Mouse (Mus musculus): ENCODE measurements around the gene Cx3cr1. TPM values are rescaled to one million over a fixed set of nuclear protein-coding genes. Genes with fewer than 3 reads are reported as not detected.

Gene Cx3cr1
- polyA plus RNA-seq, 1 experiment = not detected

DNA sequence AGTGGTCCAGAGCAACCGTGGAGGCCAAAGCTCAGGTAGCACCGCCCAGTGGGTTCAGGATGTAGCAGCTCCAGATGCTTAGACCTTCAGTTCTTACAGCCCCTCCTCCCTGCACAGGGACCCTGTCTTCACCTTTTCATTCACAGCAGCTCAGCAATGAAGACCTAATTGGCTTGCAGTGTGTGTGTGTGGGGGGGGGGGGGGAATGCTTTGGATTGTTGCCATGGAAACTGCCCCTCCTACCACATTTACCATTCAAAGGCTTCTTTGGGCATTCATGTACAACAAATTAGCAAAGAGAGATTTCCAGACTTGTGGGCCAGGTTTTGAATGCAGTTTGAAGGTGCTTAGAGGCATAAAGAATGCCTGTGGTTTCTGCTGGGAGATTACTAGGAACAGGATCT lies 180.8 kb downstream of the Cx3cr1 start:
- Histone ChIP-seq H3K36me3 (ENCODE audit: control insufficient read depth, insufficient read depth, low read length, poor library complexity, severe bottlenecking) (no peaks in the 10 kb centered on the region), H3K4me3 (ENCODE audit: low read depth, low read length) (no peak overlapping the region), H3K4me1 (ENCODE audit: control insufficient read depth, insufficient read depth, low read length) (no peaks in the 10 kb centered on the region), H3K9ac (ENCODE audit: low read depth, poor library complexity, severe bottlenecking) (no peak overlapping the region), H3K9me3 (replicated peaks; ENCODE audit: control insufficient read depth, insufficient read depth, low read length, poor library complexity, severe bottlenecking) (no peaks in the 10 kb centered on the region), H3K27me3 (ENCODE audit: control insufficient read depth, insufficient read depth, low read length, poor library complexity, severe bottlenecking) (no peaks in the 10 kb centered on the region), H3K27ac (ENCODE audit: insufficient read depth, low read length) (no peak overlapping the region)
- TF ChIP-seq POLR2A (IDR thresholded peaks at IDR 0.05; ENCODE audit: insufficient read depth, low read length) = no peak
- TF ChIP-seq EP300 (IDR thresholded peaks at IDR 0.05; ENCODE audit: insufficient read depth, low read depth, low read length) = no peak
- no peak for TF ChIP-seq CTCF (IDR thresholded peaks at IDR 0.05; ENCODE audit: low read depth, low read length)

DNA sequence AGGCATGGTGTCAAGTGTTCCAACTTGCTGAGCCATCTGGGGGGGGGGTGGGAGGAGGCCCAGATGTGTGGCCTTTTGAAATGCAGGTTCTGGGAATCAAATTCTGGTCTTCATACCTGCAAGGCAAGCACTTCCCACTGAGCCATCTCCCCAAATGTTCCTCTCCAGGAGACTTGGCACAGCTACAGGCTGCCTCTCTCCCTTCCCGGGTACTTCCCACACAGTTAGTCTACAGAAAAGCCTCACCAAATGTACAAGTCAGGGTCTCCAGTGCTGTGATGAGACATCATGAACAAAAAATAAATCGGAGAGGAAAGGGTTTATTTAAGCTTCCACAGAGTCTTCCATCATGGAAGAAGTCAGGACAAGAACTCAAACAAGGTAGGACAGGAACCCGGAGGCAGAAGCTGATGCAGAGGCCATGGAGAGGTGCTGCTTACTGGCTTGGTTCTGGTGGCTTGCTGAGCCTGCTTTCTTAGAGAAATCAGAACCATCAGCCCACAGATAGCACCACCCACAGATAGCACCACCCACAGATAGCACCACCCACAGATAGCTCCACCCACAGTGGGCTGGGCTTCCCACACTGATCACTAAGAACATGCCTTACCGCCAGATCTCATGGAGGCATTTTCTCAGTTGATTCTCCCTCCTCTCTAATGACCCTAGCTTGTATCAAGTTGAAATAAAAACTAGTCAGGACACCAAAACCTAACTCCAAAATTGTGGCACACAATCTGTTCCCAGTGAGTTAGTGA lies 182.4 kb downstream of the Cx3cr1 start:
- H3K4me3 ChIP-seq (ENCODE audit: low read depth, low read length) = no peak overlapping the region
- H3K27me3 ChIP-seq (ENCODE audit: control insufficient read depth, insufficient read depth, low read length, poor library complexity, severe bottlenecking) = no peaks in the 10 kb centered on the region
- no peaks in the 10 kb centered on the region for H3K4me1 ChIP-seq (ENCODE audit: control insufficient read depth, insufficient read depth, low read length)
- no peak for TF ChIP-seq POLR2A (IDR thresholded peaks at IDR 0.05; ENCODE audit: insufficient read depth, low read length)
- TF ChIP-seq CTCF (IDR thresholded peaks at IDR 0.05; ENCODE audit: low read depth, low read length) = no peak
- no peak for TF ChIP-seq EP300 (IDR thresholded peaks at IDR 0.05; ENCODE audit: insufficient read depth, low read depth, low read length)
- no peak overlapping the region for H3K9ac ChIP-seq (ENCODE audit: low read depth, poor library complexity, severe bottlenecking)
- no peaks in the 10 kb centered on the region for H3K9me3 ChIP-seq (replicated peaks; ENCODE audit: control insufficient read depth, insufficient read depth, low read length, poor library complexity, severe bottlenecking)
- no peak overlapping the region for H3K27ac ChIP-seq (ENCODE audit: insufficient read depth, low read length)
- H3K36me3 ChIP-seq (ENCODE audit: control insufficient read depth, insufficient read depth, low read length, poor library complexity, severe bottlenecking) = no peaks in the 10 kb centered on the region

DNA sequence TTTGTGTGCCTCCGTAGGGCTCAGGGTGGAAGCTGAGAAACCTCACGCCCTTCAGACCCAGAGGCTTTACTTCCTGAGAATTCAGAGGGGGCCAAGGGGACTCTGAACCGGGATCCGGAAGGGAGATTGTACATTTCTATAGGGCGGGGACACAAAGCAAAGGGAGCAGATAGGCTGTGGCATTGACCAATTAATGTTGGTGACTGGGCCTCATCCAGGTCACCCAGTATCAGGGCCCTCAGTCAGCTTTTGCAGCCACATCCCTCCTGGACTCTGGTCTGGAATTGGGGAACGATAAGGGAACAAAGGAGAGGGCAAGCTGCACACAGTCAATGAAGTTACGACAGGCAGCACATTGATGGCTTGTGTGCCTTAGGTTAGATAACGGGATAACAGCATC lies 215.5 kb downstream of the Cx3cr1 start:
- TF ChIP-seq EP300 (IDR thresholded peaks at IDR 0.05; ENCODE audit: insufficient read depth, low read depth, low read length) = no peak
- no peak for TF ChIP-seq POLR2A (IDR thresholded peaks at IDR 0.05; ENCODE audit: insufficient read depth, low read length)
- TF ChIP-seq CTCF (IDR thresholded peaks at IDR 0.05; ENCODE audit: low read depth, low read length) = no peak
- H3K36me3 ChIP-seq (ENCODE audit: control insufficient read depth, insufficient read depth, low read length, poor library complexity, severe bottlenecking) = no peaks in the 10 kb centered on the region
- H3K27me3 ChIP-seq (ENCODE audit: control insufficient read depth, insufficient read depth, low read length, poor library complexity, severe bottlenecking) = no peaks in the 10 kb centered on the region
- H3K27ac ChIP-seq (ENCODE audit: insufficient read depth, low read length) = no peak overlapping the region
- no peak overlapping the region for H3K9ac ChIP-seq (ENCODE audit: low read depth, poor library complexity, severe bottlenecking)
- H3K4me1 ChIP-seq (ENCODE audit: control insufficient read depth, insufficient read depth, low read length) = no peaks in the 10 kb centered on the region
- peaks cover 5% of the 10 kb centered on the region for H3K9me3 ChIP-seq (replicated peaks; ENCODE audit: control insufficient read depth, insufficient read depth, low read length, poor library complexity, severe bottlenecking)
- no peak overlapping the region for H3K4me3 ChIP-seq (ENCODE audit: low read depth, low read length)

DNA sequence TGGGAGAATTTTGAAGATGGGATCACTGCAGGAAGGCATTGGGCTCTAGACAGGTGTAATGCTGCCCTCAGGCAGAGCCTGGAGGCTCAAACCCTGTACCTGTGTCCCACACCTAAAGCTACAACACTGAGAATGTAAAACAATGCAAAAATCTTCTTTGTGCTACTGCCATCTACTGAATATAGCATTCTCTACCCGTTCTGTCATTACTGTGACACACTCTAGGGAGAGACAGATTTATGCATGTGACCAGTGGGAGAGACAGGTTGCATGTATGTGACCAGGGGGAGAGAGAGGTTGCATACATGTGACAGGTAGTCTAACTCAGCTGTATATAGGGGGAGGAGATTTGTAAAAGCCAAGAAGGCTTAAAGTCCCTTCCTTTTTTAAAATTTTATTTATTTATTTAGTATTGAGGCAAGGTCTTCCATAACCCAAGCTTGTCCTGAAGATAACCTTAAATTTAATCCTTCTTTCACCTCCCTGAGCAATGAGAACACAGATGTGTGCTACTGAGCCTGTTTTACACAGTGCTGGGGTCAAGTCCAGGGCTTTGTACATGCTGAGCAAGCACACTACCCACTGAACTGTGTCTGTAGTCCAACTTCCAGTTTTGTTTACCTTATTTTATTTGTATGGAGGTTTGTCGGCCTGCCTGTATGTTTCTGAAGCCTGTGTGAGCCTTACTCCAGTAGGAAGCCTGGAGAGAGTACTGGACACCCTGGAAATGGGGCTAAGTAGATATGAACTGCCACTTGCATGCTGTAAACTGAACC lies 216.4 kb downstream of the Cx3cr1 start:
- H3K9me3 ChIP-seq (replicated peaks; ENCODE audit: control insufficient read depth, insufficient read depth, low read length, poor library complexity, severe bottlenecking) = peaks cover 5% of the 10 kb centered on the region
- H3K27me3 ChIP-seq (ENCODE audit: control insufficient read depth, insufficient read depth, low read length, poor library complexity, severe bottlenecking) = no peaks in the 10 kb centered on the region
- no peak overlapping the region for H3K4me3 ChIP-seq (ENCODE audit: low read depth, low read length)
- H3K27ac ChIP-seq (ENCODE audit: insufficient read depth, low read length) = no peak overlapping the region
- no peaks in the 10 kb centered on the region for H3K36me3 ChIP-seq (ENCODE audit: control insufficient read depth, insufficient read depth, low read length, poor library complexity, severe bottlenecking)
- TF ChIP-seq POLR2A (IDR thresholded peaks at IDR 0.05; ENCODE audit: insufficient read depth, low read length) = no peak
- TF ChIP-seq EP300 (IDR thresholded peaks at IDR 0.05; ENCODE audit: insufficient read depth, low read depth, low read length) = no peak
- TF ChIP-seq CTCF (IDR thresholded peaks at IDR 0.05; ENCODE audit: low read depth, low read length) = no peak
- H3K9ac ChIP-seq (ENCODE audit: low read depth, poor library complexity, severe bottlenecking) = no peak overlapping the region
- no peaks in the 10 kb centered on the region for H3K4me1 ChIP-seq (ENCODE audit: control insufficient read depth, insufficient read depth, low read length)

GRCm38 (mm10) chr9:119852347-119853030 lies 217.2 kb downstream of the Cx3cr1 start:
- Histone ChIP-seq H3K9ac (ENCODE audit: low read depth, poor library complexity, severe bottlenecking) (no peak overlapping the region), H3K9me3 (replicated peaks; ENCODE audit: control insufficient read depth, insufficient read depth, low read length, poor library complexity, severe bottlenecking) (peaks cover 5% of the 10 kb centered on the region), H3K36me3 (ENCODE audit: control insufficient read depth, insufficient read depth, low read length, poor library complexity, severe bottlenecking) (no peaks in the 10 kb centered on the region), H3K4me1 (ENCODE audit: control insufficient read depth, insufficient read depth, low read length) (no peaks in the 10 kb centered on the region), H3K27ac (ENCODE audit: insufficient read depth, low read length) (no peak overlapping the region), H3K4me3 (ENCODE audit: low read depth, low read length) (no peak overlapping the region), H3K27me3 (ENCODE audit: control insufficient read depth, insufficient read depth, low read length, poor library complexity, severe bottlenecking) (no peaks in the 10 kb centered on the region)
- no peak for TF ChIP-seq POLR2A (IDR thresholded peaks at IDR 0.05; ENCODE audit: insufficient read depth, low read length)
- no peak for TF ChIP-seq EP300 (IDR thresholded peaks at IDR 0.05; ENCODE audit: insufficient read depth, low read depth, low read length)
- TF ChIP-seq CTCF (IDR thresholded peaks at IDR 0.05; ENCODE audit: low read depth, low read length) = no peak

Other genes starting within 250 kb of the Cx3cr1 start
- not detected in 2 replicates for gene Scn11a, start 244.4 kb downstream of the Cx3cr1 start, polyA plus RNA-seq (2011; ENCODE audit: insufficient read depth, insufficient read length, low read depth, missing spikeins)
- 103 and 107 TPM in 2 replicates for gene Wdr48, start 175.0 kb downstream of the Cx3cr1 start, polyA plus RNA-seq (2011; ENCODE audit: insufficient read depth, insufficient read length, low read depth, missing spikeins)
- gene Gorasp1, start 132.3 kb downstream of the Cx3cr1 start, polyA plus RNA-seq (2011; ENCODE audit: insufficient read depth, insufficient read length, low read depth, missing spikeins) = 7.2 and 9.2 TPM in 2 replicates
- gene Ttc21a, start 132.3 kb downstream of the Cx3cr1 start, polyA plus RNA-seq (2011; ENCODE audit: insufficient read depth, insufficient read length, low read depth, missing spikeins) = 0.93 and 1.2 TPM in 2 replicates
- 28.4 and 39.7 TPM in 2 replicates for gene Csrnp1, start 85.2 kb downstream of the Cx3cr1 start, polyA plus RNA-seq (2011; ENCODE audit: insufficient read depth, insufficient read length, low read depth, missing spikeins)
- not detected in 2 replicates for gene Xirp1, start 46.3 kb downstream of the Cx3cr1 start, polyA plus RNA-seq (2011; ENCODE audit: insufficient read depth, insufficient read length, low read depth, missing spikeins)
- gene Ccr8, start 22.2 kb upstream of the Cx3cr1 start, polyA plus RNA-seq (2011; ENCODE audit: insufficient read depth, insufficient read length, low read depth, missing spikeins) = not detected in 2 replicates
- 15.3 and 15.7 TPM in 2 replicates for gene Slc25a38, start 40.5 kb upstream of the Cx3cr1 start, polyA plus RNA-seq (2011; ENCODE audit: insufficient read depth, insufficient read length, low read depth, missing spikeins)
- gene Rpsa, start 57.8 kb upstream of the Cx3cr1 start, polyA plus RNA-seq (2011; ENCODE audit: insufficient read depth, insufficient read length, low read depth, missing spikeins) = 2,205 and 2,405 TPM in 2 replicates
- gene Mobp, start 79.8 kb upstream of the Cx3cr1 start, polyA plus RNA-seq (2011; ENCODE audit: insufficient read depth, insufficient read length, low read depth, missing spikeins) = 7.3 and 10.3 TPM in 2 replicates
- 0.24 TPM in 1 of 2 replicates, not detected in the other for gene Myrip, start 231.6 kb upstream of the Cx3cr1 start, polyA plus RNA-seq (2011; ENCODE audit: insufficient read depth, insufficient read length, low read depth, missing spikeins)